Mouse (Mus musculus) left cerebral cortex, adult 11 months (tissue): ENCODE measurements at regions not wholly inside any gene's neighbourhood (a gene's known extent, or its start where the extent isn't known, plus 50 kb on each side); places are given as distances from the start of the nearest gene placed in this dataset.
"Not testable (repeated sequence)": the region's sequence is repeated elsewhere in the genome, so short reads cannot be mapped to it uniquely, and the experiment has no call there.

Experiments
- DNase-seq: peaks from one replicate; pipeline ENCODE4 v3.0.0; 2022; ENCODE audit warnings: low spot score

- no peak for DNase-seq
Measured at GRCm38 (mm10) chr10:119099092-119099792, 140.6 kb downstream of the Cand1 start.

DNA sequence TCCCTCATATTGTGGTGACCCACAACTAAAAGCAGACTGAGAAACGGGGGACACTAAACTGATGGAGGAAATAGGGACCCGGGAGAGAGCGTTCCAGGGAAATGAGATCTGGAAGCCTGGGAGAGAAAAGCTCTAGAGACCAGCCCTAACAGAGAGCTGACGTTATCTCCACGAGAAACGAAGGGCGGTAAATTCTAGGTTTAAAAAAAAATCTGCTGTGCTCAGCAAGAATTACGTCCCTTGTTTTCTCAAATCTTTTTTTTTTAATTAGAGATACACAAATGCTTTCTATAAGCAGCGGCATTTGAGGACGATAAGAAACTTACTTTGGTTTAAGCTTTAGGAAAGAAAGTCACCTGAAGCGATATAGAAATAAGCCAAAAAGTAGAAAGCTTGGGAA is 145.7 kb downstream of the Cand1 start:
- no peak for DNase-seq

GRCm38 (mm10) chr10:119087886-119088285 is 152.0 kb downstream of the Cand1 start:
- no peak for DNase-seq

DNA sequence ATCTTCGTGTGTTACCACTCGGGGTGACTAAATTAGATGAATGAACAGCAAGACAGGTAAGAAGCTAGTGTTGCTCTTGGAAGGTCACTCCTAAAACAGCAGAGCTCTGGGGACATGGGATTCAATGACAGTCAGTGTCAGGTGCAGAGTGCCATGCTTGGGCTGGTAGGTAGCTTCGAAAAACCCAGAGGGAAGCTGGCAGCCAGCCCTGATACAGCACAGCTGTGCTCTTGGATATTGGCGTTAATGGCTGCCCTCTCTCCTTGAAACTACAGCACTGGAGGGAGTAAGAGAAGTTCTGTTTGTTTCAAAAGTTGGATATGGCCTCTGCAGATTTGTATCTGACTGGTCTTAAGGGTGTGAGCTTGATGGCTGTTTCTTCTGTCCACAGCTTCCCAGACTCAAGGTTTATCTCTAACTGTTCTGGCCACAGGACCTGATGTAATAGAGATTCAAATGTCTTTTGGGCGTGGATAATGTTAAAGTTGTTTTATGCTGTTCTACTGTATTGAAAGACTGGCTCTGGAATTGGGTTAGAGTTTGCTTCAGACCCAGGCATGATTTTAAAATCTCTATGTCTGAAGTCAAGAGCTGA is 152.7 kb downstream of the Cand1 start:
- DNase-seq: no peak

DNA sequence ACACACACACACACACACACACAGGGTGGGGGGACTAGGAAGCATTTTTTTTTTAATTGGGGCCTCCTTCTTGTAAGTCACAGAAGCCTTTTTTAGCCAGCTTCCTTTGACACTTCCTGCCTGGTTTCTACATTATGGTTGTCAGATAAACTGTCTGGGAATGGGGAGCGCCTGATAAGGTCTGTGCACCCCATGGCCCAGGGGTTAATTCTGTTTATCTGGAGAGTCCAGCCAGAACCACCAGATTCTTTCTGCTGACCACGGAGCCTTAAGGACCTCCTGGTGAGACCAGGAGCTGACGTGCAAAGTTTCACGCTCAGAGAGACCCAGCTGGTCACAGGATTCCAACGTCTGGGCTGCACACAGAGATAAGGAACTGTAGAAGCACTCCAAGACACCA is 153.4 kb downstream of the Cand1 start:
- DNase-seq: no peak

DNA sequence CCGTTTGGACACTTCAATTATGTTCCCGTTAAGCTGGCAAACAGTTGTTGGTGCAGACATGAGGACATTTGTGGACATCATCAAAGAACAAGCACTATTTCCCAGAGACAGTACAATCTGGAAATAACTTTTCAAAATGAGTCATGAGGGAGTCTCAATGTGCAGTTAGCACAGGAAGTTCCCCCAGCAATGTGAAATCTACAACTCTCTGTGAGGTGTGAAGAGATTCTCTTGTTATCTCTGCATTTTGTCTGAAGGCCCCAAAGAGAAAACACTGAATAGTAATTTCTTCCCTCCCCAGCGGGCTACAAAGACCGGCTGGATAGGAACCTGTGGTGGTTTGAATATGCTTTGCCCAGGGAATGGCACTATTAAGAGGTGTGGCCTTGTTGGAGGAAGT is 156.4 kb downstream of the Cand1 start:
- no peak for DNase-seq

GRCm38 (mm10) chr10:119082861-119083260 is 157.0 kb downstream of the Cand1 start:
- no peak for DNase-seq

DNA sequence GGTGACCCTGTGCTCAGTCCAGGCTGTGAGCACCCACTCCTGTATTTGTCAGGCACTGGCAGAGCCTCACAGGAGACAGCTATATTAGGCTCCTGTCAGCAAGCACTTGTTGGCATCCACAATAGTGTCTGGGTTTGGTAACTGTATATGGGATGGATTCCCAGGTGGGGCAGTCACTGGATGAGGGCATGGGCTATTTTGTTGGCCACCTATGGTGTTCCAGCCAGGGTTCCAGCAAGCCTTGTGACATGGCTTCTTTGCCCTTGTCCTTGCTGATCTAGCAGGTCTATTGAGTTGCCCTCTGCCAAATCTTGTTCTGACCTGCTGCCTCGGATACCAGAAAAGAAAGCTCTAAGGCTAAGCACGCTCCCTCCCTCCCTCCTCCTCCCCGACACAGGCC is 158.1 kb downstream of the Cand1 start:
- not testable (repeated sequence) for DNase-seq

- no peak for DNase-seq
Measured at GRCm38 (mm10) chr10:119076100-119076566, 163.7 kb downstream of the Cand1 start.

GRCm38 (mm10) chr10:119074887-119075286 is 165.0 kb downstream of the Cand1 start:
- DNase-seq: no peak

- DNase-seq: no peak
Measured at GRCm38 (mm10) chr10:119073991-119074390, 165.9 kb downstream of the Cand1 start.

DNA sequence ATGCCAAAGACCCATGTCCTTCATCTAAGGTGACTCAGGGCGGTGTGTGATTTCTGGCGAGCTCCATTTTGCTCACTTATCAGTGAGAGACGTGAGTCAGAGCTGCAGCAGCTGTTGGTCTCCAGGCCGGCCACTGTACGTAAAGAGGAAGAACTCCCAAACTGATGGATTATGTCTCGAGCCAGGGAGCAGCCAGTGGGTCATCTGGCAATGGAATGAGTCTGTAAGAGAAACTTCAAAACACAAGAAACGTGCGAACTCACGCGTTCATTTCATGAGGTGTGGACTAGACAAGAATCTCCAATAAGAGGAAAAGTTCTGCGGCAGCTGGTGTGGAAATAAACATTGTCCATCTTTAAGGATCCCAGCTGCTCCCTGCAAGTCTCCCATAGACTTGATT is 170.4 kb downstream of the Cand1 start:
- DNase-seq: no peak

DNA sequence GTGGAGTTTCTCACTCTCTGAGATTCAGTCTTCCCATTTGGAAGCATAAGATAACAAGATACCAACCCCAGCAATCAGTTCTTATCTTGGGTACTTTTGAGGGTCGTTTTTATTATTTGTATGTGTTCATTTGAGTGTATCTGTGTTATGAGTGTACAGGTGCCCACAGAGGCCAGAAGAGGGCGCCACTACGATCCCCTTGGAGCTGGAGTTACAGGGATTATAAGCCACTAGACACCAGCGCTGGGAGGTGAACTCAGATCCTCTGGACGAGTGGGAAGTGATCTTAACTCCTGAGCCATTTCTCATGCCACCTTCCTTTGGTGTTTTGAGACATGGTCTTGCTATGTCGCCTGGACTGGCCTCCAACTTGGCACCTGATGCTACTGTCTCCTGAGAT is 172.0 kb downstream of the Cand1 start:
- DNase-seq: no peak

- DNase-seq: no peak
Measured at GRCm38 (mm10) chr10:119067366-119067765, 172.5 kb downstream of the Cand1 start.

GRCm38 (mm10) chr10:119065974-119066373 is 173.9 kb downstream of the Cand1 start:
- no peak for DNase-seq

DNA sequence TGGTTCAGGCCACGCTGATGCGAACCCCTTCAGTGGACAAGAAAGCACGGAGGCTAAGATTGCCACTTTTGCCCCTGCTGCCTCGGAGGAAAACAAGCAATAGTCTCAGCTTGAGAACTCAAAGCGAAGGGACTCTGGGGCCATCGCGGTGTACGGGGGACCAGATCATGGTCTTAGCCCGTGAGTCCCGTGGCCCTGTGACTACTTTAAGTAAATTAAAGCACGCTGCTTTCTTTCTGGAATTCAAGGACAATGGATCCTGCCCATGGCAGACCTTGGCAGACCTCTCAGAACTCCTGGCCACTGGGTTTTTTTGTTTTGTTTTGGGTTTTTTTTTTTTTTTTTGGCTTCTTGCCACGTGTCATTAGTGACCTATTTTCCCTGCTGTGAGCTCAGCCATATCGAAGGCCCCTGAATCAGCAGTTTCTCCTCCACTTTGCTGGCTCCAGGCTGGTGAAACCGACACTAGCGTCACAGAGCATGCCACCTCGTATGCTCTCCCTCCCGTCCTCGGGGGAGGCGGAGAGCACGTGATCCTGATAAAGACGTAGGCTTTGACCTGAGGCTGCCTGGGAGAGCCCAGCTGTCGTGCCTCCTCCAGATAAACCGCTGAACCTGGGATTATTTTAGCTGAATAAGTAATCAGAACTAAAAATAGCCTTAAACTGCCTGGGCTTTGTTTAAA is 174.6 kb downstream of the Cand1 start:
- peak; percentile 21 for DNase-seq

GRCm38 (mm10) chr10:119064218-119064617 is 175.6 kb downstream of the Cand1 start:
- no peak for DNase-seq

DNA sequence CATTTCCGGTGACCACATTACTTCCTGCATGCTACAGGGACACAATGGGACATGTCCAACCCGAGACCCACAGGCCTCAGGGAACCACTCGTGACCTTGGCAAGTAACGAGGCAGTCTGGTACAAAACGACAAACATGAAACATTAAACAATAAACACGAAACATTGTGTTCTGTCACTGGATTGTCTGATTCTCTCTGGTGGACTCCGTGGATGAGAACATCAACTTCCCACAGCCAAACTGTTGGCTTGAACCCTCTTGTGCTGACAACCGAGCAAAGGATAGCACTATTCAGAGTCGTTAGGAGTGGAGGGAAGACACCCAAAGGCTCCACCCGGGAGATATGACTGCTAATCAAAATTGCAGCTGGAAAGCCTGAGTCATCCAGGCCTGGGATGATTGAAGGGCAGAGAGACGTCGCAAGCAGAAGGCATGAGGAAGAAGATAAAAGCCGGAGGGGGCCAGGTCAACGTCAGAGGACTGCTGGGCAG is 176.6 kb downstream of the Cand1 start:
- DNase-seq: no peak

DNA sequence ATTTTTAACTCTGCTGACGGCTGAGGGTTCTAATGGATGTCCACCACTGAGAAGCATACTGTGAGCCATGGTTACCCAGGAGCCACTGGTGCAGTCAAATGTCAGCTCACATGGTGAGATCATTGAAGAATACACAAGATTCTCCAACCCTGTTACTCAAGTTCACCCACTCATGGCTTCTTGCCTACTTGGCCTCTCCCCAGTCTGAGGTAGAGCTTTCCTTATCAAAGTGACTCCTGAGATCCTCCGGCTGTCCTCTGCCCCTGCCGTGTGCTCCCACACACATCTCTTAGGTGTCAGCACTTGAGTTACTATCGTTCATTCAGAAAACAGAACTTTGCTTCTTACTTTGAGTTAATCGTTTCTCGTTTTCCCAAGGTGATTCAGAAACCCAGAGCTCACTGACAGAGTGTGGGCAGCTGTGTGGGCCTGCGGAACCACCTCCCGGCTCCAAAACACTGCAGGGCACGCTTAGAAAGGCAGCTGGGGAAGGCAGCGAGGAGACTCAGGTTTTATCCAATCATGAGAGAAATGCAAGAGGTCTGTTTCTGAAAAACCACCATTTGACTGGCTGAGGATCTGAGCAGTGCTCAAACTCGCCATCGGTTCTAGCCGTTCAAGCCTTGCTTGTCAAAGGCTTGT is 177.8 kb downstream of the Cand1 start:
- no peak for DNase-seq

- DNase-seq: no peak
Measured at GRCm38 (mm10) chr10:119061349-119061850, 178.5 kb downstream of the Cand1 start.

DNA sequence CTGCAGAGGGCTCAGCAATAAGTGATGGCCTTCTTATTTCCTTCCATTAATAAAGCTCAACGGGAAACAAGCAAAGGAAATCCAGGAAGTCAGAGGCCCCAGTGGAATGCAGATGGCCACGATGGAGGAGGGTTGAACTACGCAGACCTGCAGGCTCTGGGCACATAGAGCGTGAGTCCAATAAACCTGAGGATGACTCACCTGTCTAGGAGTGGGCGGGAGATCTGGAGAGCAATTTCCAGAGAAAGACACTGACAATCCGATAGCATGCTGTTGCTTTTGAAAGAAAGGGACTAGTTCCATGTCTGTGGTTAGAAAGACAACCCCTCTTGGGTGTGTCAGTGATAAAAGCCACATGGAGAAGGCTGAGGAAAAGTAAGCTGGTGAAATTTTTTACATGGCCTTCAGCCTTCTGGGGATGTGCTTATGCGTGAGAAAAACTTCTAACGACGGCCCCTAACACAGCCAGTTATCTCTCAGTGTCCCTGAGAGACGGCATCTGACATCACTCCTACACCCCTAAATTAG is 181.3 kb downstream of the Cand1 start:
- no peak for DNase-seq

DNA sequence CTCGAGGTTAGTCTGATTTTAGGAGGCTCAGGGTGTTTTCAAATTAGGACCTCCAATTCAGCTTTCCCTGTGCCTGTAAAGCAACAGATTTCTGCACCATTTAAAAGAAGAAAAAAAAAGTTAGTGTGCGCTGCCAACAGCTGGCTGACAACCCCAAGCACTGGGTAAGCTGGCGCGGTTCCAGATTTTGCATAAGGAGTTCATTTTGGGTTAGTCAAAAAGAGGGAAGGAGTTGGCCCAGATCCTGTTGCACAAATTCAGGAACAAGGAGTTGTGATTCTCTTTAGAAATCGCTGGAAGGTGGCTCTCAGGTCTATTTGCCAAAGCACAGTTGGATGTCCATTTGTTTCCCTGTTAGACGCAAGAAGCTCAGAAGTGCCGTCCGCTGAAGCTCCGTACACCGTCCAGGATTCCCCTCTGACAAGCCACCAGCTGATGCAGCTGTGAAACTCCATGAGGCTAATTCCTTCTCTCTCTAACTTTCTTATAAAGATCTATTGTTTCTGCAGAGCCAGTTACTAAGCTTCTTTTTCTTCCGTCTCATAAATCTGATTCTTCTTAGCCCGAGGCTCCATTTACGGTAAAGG is 184.6 kb downstream of the Cand1 start:
- DNase-seq: peak; percentile 39
